Mouse (Mus musculus) heart, postnatal 14 days (tissue): Measurements from ENCODE around the gene Nedd9. TPM values are rescaled to one million over a fixed set of nuclear protein-coding genes. Genes with fewer than 3 reads are reported as not detected.

Experiments used
- DNase-seq, 2 experiments: peaks; one replicate each; pipeline ENCODE4 v3.0.0; 2021 to 2022
- intact Hi-C: fragments of 180-260 bp; cut with DNase I; formaldehyde crosslinking; loops from one replicate; pipeline ENCODE4 v1.15.1; 2025
- total RNA-seq, 2 experiments: library from RNA; stranded (reverse); gene quantifications; 2 replicates each; pipeline ENCODE4 v1.2.3; 2021

Nedd9 gene
- total RNA-seq, 2 experiments from 2014 or later: 29.3 to 35.2 TPM

DNA sequence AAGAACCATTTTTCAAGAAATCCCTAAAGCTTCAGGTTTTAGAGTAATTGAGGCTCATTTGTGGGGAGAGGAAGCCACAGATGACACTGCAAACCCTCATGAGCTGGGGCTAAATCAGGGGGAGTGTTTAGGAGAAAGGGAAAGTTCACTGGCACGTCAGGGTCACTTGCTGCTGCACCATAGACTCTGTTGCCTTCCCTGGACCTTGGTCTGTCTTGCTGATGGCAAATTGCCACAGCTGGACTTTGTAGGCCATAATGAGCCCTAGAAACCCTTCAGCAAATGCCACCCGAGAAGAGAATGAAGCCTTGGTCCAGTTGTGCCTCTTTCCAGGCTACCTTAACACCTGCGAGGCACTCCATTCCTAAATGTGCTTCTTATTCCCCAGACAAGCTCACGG is 66.8 kb downstream of the Nedd9 start:
- DNase-seq: no peak
- intact Hi-C loops: no loop called here

DNA sequence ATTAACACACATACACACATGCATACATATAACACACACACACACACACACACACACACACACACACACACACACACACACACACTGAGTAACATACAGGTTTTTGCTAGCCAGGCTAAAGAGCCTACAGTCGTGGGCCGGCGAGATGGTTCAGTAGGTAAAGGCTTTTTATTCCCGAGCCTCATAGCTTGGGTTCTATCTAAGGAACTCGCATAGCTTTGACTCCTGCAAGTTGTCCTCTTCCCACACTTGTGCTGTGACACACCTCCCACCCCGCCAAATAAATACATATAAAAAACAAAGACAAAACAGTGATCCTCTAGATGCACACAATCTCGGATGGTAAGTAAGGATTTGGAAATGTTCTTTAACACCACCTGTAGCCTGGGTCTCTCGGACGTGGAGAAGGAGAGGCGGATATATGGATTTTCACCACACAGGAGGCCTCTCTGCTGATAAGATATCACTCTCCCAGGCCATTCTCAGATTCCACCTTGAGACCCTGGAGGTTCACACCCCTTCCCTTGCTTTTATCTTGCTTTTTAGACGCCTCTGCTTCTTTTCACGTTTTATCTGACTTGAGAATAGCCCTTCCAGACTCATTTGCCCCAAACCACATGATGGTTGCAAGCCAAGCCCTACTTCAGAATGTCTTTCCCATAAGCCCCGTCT is 68.8 kb downstream of the Nedd9 start:
- DNase-seq: no peak
- intact Hi-C loops: no loop called here

DNA sequence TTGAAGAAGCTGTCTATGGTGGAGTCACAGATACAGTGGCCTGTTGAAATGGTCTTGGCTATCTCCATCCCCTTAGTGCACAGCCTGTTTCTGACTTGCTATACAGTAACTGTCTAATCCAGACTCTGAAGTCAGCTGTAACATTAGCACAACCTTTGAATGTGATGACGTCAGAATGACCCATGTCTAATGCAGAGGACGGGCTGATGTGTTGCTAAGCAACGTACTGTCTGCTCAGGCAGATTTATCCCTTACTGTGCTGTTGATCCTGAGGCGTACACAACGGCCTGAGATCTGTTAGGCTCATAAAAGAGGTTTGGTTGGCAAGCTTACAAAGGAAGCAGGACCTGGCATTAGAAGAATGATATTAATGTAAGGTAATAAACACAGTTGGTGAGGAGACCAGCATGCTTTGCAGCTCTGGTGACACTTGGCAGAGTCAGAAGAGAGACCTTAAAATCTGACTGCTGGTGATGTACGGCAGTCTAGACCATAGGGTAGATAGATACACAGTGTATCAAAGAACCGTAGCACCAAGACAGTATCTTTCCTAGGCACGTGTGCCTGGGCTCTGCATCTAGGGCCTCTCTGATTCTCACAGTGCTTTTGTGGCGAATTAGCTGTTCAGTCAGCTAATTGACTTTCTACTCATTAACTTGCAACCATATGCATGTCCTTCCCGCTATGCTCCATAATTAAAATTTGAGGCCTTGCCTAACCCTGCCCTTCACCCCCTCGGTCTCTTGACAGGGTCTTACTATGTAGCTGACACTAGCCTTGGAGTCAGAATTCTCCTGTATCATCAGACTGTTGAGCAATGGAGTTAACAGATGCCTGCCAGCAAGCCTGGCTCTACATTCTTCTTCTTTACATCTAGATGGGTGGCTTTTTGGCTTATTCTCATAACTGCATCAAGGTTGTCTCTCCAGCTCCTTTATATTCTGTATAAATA is 70.8 kb downstream of the Nedd9 start:
- DNase-seq: no peak

DNA sequence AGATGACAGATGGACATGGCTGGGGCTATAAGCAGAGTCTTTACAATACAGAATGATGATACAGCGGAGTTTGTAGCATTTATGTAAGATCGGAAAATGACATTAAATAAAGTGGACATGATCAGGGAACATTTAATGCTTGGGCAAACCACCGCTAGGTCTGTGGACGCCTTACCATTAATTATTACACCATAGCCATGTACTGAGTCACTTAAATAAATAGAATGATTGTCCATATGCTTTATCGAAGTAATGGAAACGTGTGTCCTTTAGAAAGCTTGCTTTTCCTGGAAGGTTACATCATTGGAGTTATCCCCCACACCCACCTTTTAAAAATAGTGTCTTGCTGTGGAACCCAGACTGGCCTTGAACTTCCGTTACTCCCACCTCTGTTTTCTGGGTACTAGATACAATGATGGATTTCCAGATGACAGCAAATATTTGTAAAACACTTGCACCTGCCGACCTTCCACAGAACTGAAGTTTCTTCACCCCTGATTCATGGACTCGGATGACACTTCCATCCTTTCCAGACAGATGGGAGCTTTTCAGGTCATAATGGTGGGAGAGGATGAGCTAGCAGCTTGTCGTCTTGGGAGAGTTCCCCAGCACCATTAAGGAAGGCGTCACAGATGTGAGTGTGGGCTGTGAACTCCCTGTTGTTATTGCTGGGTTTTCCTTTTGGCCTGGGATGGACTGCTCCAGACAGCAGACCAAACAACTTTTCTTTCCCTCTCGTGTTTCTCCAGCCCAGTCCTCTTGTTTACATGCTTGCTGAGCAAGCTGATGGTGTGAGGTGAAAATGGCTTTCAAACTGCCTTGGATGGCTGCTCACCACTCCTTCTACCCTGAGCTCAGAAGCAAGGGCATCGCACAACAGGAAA is 76.7 kb downstream of the Nedd9 start:
- intact Hi-C loops: no loop called here

More for the DNA sequence above, 70.8 kb downstream of the Nedd9 start:
- intact Hi-C loops: no loop called here

DNA sequence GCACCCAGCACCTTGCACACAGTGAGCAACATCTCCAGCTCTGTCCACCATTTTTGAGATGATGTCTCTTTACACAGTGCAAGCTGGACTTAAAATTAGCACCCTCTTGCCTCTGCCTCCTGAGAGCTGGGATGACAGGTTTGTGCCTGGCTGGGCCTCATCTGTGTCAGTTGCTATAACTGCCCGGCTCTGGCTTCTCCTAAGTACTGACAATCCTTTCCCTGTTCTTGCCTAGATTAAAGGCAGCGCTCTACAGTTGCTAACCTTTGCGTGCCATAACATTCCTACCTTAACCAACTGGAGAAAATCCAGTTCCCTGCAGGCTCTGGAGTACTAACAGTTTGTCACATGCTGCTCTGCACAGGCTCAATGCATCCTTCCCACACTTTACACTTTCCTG is 77.9 kb downstream of the Nedd9 start:
- DNase-seq: no peak
- intact Hi-C loops: no loop called here

More for the DNA sequence above, 76.7 kb downstream of the Nedd9 start:
- no peak for DNase-seq

DNA sequence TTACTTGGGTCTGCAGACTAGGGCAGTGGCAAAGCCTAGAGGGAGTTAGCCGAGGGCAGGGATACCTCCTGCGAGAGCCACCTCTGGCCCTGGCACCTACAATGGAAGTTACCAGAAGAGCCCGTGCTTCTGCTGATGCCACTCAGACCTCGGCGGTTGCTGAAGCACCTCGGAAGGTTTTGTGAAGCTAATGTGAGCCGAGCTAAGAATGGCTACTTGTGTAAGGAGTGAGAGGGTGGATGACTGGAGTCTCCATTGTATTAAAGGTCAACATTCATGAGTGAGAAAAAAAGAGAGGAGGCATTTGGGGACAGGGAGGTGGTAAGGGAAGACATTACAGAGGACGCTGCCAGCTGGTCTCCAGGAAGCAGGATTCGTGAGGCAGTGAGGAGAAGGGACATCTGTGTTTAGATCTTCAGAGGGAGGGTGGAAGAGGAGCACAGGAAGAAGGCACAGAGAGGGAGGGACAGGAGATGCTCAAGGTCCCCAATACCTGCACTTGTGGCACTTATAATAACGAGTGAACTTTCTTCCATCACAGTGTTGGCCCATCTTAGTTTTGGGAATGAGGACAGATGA is 78.7 kb downstream of the Nedd9 start:
- DNase-seq: no peak
- intact Hi-C loops: no loop called here

DNA sequence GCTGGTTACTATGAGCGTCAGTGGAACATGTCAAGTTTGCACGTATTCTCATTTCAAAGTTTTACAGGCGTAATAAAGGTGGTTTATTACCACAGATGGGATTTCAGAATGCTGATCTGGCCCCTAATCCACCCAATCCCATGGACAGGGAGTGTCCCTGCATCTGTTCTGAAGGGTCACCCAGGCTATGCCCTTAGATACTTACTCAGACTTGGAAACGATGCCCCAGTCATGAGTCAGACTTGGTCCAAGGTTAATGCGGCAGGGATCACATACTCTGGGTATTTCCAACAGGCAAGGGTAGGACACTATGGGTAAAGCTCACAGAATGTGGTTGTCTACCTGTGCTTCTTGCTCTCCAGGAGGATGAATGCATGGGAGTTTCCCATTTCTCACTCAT is 82.2 kb downstream of the Nedd9 start:
- no peak for DNase-seq
- intact Hi-C loops: no loop called here

DNA sequence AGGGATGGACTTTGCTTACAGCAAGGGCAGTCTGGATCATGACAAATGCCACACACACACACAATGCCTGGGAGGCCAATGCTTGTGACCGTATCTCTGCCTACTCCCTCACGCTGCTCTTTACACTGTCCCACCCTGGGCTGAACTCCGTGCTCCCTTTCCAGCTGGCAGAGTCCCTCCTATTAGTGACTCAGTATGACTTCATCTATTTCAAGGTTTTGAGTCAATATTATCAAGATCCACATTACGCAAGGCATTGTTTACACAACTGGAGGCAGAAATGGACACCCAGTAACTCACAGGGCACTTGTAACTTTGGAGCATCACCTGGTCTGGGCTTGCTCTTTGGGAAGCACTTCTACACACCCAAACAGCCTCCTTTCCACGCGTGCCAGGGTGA is 83.3 kb downstream of the Nedd9 start:
- DNase-seq: peak; percentile 27 to 40
- intact Hi-C loops: no loop called here

DNA sequence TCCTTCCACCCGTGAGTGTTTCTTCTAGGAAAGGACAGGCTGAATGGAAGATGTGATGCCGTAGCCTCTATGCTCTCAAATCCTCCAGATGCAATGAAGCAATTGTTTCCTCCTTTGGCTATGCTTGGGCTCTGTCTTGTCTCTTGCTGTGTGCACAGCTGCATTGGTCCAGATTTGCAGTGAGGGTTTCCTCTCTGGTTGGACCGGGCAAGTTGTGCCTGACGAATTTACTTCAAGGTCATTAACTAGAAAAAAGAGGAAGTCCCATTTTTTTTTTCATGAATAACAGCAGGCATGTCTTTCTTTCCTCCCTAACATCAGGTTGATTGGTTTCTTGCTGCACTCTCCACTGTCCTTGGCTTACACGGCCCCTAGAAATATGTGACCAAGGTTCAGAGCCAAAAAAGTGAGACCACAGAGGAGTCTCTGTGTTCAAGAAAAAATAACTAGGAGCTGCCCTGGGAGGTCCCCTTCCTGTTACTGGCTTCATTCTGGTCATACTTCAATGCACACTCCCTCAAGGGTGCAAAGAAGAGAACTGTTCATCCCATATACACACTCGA is 84.6 kb downstream of the Nedd9 start:
- intact Hi-C loops: no loop called here
- no peak for DNase-seq

DNA sequence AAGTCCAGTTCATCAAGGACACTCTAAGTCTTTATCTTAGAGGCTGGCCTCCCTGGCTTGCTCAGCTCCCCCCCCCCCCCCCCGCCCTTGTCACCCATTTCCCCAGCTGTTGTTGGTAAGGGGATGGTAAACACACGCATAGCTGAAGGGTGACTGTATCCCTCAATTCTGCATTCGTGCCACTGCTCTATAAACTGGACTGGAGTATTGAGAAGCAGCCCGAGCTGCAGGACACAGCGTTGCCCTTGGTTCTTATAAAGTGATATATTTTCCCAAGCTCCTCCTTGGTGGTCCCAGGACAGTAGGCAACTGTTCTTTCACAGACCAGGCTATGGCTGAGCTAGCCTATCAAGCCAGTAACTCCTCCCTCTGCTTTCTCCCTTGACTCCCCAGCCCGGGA is 85.4 kb downstream of the Nedd9 start:
- intact Hi-C loops: no loop called here

DNA sequence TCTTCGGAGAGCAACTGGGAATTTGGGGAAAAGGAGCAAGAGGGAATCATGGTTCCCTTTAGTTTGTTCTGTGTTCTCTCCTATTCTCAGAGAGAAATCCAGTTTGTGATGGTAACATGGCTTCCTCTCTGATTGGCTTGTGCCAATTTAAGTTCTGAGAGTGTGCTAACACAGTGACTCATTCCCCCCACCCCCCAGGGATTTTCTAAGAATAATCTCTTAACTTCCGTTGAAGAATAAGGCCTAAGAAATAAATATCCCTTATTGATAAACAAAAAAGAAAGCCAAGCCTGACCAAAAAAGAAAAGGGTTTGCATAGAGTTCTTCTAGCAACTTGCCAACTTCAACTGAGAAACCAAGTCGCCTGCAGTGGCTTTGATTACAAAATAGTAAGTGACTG is 86.9 kb downstream of the Nedd9 start:
- DNase-seq: no peak
- intact Hi-C loops: no loop called here

More for the DNA sequence above, 85.4 kb downstream of the Nedd9 start:
- no peak for DNase-seq

DNA sequence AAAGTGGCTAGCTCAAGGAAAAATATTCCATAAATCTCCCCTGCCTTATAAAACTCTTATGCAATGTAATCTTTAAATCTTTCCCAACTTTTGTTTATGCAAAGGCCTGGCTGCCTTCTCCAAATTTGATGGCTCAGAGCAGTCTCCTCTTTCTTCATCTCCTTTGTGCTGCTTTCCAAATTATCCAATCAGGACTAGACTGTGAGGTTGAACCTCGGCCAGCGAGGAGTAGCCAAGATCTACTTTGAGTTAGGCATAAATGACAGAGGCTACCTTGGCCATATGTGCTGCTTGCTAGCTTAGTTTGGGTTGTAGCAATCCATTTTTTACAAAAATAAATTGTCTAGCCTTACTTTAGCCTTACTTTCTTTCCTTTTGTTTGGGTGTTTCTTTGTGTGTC is 95.0 kb downstream of the Nedd9 start:
- DNase-seq: no peak
- intact Hi-C loops: no loop called here

DNA sequence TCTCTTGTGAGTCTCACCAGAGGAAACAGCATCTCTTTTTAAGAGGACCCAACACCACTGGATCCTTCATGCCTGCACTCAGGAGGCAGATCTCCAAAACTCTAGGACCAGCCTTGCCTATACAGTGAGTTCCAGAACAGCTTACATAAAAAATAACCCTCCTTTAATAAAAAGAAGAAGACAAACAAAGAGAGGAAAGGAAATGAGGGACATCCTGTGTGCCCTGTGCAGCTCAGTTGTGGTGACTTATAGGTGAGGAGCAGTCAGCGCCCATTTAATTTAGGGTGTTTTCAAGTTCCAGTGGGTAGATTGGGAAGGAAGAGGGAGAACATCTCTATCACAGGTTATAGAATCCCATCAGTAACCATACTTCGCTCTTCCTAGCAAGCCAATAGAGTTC is 96.5 kb downstream of the Nedd9 start:
- DNase-seq: no peak
- intact Hi-C loops: no loop called here

DNA sequence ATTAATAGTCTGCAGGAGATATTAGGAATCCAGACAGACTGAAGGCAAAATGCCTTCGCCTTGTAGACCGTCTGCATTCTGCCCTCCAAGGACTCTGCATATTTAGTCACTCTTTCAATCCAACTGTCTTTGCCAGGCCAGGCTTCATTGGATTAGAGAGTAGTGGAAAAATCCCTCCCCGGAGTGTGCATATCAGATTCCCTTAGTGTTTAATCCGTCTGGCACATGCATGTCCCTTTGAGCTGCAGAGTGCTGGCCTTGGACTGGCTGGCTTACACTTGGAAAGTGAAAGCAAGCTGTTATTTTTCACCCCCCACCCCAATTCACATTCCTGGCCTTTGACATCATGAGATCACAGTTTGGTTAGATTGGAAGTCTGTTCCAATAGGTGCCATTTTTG is 100.6 kb downstream of the Nedd9 start:
- intact Hi-C loops: no loop called here
- DNase-seq: peak in 1 of 2 experiments; percentile 21

DNA sequence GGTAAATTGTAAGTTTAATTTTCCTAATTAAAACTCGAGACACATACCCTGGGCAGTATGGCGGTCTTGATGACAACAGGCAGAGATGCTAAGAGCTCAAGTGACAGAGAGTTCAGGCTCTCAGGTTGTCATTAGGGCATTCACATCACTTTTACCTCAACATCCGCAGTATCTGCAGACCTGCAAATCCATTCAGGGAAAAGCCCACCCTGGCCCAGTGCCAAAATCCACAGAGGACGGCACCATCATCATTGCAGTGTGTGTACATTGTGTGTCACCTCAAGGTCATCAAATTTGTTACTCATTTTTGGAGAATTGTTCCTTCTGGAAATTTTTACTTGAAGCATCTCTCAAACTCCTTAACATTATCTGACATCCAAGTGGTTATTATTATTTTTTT is 102.3 kb downstream of the Nedd9 start:
- no peak for DNase-seq
- intact Hi-C loops: no loop called here

DNA sequence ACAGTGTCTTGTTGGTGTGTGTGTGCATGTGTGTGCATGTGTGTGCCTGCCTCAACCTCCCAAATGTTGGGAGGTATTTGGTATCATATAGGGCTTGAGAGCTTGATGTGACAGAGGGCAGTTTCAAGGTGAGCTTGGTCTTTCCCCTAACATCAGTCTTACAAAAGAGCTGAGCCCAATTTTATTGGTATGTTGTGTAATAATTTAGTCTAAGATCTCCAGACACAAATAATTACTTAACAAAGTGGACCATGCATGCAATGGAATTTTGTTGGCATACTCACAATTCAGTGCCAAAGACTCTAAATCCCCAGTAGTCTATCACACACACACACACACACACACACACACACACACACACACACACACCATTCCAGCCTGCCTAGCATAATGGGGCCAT is 104.5 kb downstream of the Nedd9 start:
- DNase-seq: no peak
- intact Hi-C loops: no loop called here

DNA sequence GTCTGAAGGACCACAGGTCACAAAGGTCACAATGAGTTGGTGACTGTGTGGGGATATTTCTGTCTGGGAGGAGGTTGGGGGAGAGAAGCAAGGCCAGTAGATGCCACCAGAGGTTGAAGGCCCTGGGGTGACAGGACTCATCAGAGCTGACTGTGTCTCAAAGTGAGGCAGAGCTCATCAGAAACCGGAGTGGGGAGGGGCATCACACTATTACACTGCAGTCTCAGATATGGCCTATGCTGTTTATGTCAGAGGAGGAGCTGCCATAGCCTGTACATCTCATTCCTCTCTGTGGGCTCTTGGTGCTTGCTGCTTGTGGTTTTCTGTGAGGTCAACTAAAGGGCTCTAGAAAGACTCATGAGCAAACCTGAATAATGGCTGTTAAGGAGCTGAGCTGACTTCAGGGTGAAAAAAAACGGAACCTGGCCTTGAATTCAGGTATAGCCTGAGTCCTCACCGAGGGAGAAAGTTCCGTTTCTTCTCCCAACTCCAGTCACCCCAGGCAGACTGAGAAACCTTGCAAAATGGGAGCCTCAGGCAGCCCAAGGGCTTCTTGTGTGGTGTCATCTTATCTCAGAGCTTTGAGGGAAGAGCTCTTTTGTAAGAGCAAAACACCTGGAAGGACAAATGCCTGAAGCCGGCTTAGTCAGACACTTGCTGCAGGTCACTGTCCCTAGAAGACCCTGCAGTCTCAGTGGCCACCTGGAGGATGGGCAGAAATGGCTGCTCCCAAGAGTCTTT is 105.2 kb downstream of the Nedd9 start:
- intact Hi-C loops: no loop called here
- DNase-seq: no peak

DNA sequence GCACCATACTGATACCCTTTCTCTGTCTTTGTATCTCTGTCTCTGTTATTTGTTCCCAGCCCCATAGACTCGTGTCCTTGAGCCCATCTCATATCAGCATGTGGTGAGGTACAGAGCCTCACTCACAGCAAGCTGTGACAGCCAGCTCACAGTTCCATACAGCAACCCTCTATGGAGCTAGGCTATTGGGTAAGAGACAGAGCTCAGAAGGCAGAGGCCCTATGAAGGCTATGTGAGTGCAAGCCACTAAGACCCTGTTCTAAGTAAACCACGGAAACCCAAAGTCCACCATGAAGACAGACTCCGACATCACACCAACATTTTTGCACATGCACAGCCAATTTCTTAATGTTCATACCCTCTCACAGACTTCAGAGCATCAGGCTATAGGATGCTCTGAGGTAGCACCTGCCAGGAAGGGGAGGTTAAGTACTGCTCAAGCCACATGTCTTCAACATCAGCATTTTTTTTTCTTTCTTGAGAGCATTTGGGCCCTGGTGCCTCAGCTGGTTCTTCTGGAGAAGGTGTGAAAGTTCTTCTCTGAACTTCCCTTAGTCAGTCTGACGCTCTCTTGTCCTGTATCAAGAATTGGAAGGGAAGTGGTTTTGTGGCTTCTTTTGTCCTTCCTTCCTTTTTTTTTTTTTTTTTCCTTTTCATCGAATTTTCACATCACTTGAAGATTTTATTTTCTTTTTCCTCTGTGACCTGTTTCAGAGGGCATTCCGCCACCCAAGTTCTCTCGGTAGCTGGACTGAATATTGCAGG is 105.9 kb downstream of the Nedd9 start:
- intact Hi-C loops: no loop called here
- DNase-seq: no peak

DNA sequence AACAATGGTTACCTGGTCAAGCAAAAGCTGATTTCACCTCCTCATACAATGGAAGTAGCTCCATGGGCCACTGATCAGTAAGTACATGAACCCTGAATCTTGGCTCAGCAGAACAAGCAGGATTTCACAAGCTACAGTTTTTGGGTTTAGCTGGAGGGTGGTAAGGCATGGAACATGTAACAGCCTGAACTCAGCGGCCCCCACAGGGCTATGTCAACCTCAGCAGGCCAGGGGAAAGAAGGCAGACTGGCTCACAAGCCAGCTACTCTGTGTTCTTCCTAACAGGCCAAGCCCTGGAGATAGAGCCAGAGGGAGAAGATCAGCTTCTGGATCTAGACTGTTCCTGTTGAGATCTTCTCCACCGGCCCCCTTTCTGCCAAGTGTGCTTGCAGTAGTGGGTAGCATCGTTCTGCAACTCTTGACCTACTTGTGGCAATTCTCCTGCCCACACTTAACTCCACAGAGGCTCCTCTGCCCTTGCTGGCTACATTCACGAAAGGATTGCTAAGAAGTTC is 107.2 kb downstream of the Nedd9 start:
- intact Hi-C loops: no loop called here
- no peak for DNase-seq
